Mouse (Mus musculus): ENCODE results near the gene Zcchc24. TPM values are rescaled to one million over a fixed set of nuclear protein-coding genes. Genes with fewer than 3 reads are reported as not detected.

Zcchc24 gene
- 4.3 TPM for polyA plus RNA-seq (2017; shearing (Covaris generic))

GRCm38 (mm10) chr14:25768915-25769625 is at the start of gene Zcchc24:
TSS of gene Zcchc24 (minus strand) at chr14:25769039.

DNA sequence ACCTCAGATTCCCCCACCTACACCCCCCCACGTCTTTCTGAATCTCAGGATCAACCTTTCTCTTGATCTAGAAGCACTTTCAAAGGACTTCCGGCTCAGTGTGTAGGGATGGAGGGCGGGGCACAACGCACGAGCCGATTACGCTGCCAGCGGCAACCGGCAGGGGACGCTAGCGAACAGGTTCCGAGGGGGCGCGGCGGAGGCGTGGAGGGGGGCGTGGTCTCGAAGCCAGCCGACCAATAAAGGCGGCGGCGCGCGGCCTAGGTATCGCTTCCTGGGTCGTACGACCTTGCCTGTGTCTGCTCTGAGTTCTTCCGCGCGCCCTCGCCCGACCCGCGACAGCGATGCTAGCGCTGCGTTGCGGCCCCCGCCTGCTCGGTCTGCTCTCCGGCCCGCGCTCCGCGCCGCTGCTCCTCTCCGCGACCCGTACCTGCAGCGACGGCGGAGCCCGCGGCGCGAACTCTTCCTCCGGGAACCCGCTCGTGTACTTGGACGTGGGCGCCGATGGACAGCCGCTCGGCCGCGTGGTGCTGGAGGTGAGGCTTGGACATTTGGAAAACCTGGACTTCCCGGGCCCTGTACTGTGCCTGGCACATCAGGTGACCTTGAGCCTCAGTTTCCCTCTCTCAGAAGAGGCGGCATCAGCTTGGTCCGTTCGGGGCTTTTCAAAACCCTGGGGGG is 74.8 kb downstream of the Zcchc24 start, which contains the start of gene Ppif:
Gene Ppif, plus strand, starts transcription at position 267 of the 681 bp plus-strand sequence.

Other genes with a start within 250 kb of the Zcchc24 start
- 48.9 TPM for gene Ppif, start 74.9 kb downstream of the Zcchc24 start, polyA plus RNA-seq (2017; shearing (Covaris generic))
- gene Anxa11, start 73.1 kb upstream of the Zcchc24 start, polyA plus RNA-seq (2017; shearing (Covaris generic)) = 57.1 TPM
- gene Plac9a, start 134.1 kb upstream of the Zcchc24 start, polyA plus RNA-seq (2017; shearing (Covaris generic)) = not detected
- 13.3 TPM for gene Tmem254a, start 158.6 kb upstream of the Zcchc24 start, polyA plus RNA-seq (2017; shearing (Covaris generic))
- not detected for gene Cphx1, start 169.3 kb upstream of the Zcchc24 start, polyA plus RNA-seq (2017; shearing (Covaris generic))
- gene Duxbl1, start 209.5 kb upstream of the Zcchc24 start, polyA plus RNA-seq (2017; shearing (Covaris generic)) = 0.23 TPM

All from CD4-positive, CD25-positive, alpha-beta regulatory T cell (primary cell).